Mouse (Mus musculus) c-Kit-negative CD71-positive TER-119-positive erythroid progenitor cells, embryonic 14.5 days (primary cell): ENCODE measurements at regions not wholly inside any gene's neighbourhood (a gene's known extent, or its start where the extent isn't known, plus 50 kb on each side); places are given as distances from the start of the nearest gene placed in this dataset.

Experiments
- DNase-seq: peaks from one replicate; pipeline ENCODE4 v3.0.0-alpha.2; 2013; ENCODE audit warnings: low read depth, low spot score

GRCm38 (mm10) chr9:46392641-46393321 lies 73.0 kb upstream of the 4931429L15Rik start:
- no peak for DNase-seq

- no peak for DNase-seq
Observed at GRCm38 (mm10) chr9:46389741-46390140, 70.0 kb upstream of the 4931429L15Rik start.

GRCm38 (mm10) chr9:46388677-46389676 lies 69.2 kb upstream of the 4931429L15Rik start:
- no peak for DNase-seq

GRCm38 (mm10) chr9:46386333-46386732 lies 66.5 kb upstream of the 4931429L15Rik start:
- no peak for DNase-seq

GRCm38 (mm10) chr9:46381342-46381741 lies 61.6 kb upstream of the 4931429L15Rik start:
- no peak for DNase-seq

- no peak for DNase-seq
Observed at GRCm38 (mm10) chr9:46379453-46379852, 59.7 kb upstream of the 4931429L15Rik start.

GRCm38 (mm10) chr9:46378339-46378738 lies 58.6 kb upstream of the 4931429L15Rik start:
- DNase-seq: no peak
